Mouse (Mus musculus): ENCODE measurements around the gene Gimap8. TPM values are rescaled to one million over a fixed set of nuclear protein-coding genes. Genes with fewer than 3 reads are reported as not detected.
"Not testable (repeated sequence)": the region's sequence is repeated elsewhere in the genome, so short reads cannot be mapped to it uniquely, and the experiment has no call there.

The Gimap8 gene
- polyA plus RNA-seq (2021): 7.3 TPM

DNA sequence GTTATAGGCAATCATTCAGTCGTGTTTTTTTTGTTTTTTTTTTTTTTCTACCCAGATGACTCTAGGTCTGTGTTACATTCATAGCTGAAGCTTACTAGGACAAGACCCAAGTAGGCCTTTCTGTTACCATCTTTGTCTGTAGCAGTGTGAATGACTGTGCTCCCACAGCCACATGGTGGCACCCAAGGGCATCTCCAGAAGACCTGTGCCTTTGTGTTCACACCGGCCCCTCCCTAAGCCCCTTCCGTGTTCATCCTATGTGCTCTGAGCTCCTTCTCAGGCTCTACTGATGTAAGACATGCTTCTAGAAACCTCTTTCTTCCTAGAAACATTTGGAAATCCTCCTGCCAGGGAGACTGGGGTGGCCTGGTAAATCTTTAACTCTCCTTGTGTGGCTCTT, at the start of gene Gimap8:
Gimap8 (plus strand) TSS at position 240 of the 400 bp plus-strand sequence.
- in situ Hi-C loops (cut with MboI; ENCODE audit: low pct_unique_long_range_greater_than_20kb): loop anchor here (5.0 kb wide), 3 partner anchors 125 to 315 kb away; partner anchors contain the start of gene Gimap3
- DNase-seq (ENCODE audit: low read depth, low spot score): no peak
- peak; percentile 36 for ATAC-seq
- ChIA-PET CTCF (interaction anchor here (0.7 to 5.6 kb wide), 30 partner anchors 18 to 336 kb away, joined by 3 to 66 read pairs (median 4); partner anchors contain the start of genes Gimap3, Gimap4, Gm44965 and Repin1), POLR2A (interaction anchor here (0.6 to 1.0 kb wide), 2 partner anchors 33 to 78 kb away, joined by 4 read pairs; no protein-coding TSS in a partner anchor)
- TF ChIP-seq CTCF (IDR thresholded peaks at IDR 0.05): peak; percentile 77
- H3K27me3 ChIP-seq: no peaks in the 10 kb centered on the region

DNA sequence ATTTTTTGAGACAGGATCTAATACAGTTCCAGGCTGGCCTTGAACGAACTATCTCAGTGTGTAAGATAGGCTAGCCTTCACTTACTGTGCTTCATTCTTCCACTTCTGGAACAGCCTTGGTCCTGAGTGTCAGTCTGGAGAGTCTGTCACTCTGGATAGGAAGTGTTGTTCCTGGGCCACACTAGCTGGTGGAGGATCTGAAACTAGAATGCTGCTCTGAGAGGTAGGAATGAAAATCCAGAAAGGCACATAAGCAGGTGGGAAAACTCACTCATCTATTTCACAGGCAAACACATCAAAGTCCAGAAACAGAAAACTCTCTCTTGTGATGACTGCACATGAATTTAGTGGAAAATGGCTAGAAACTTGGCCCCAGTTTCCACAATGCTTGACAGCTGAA, 46.4 kb upstream of the Gimap8 start:
- H3K27me3 ChIP-seq: no peaks in the 10 kb centered on the region
- ChIA-PET POLR2A (interaction anchor here (0.5 to 3.2 kb wide), 4 partner anchors 27 to 157 kb away, joined by 3 to 13 read pairs (median 4); partner anchors contain the start of gene AI854703), CTCF (interaction anchor here (1.0 to 1.6 kb wide), 3 partner anchors 18 to 171 kb away, joined by 3 to 6 read pairs (median 3); partner anchors contain the start of gene Gimap8)
- ATAC-seq (no peak), DNase-seq (ENCODE audit: low read depth, low spot score) (no peak)
- in situ Hi-C loops (cut with MboI; ENCODE audit: low pct_unique_long_range_greater_than_20kb): no loop called here
- no peak for TF ChIP-seq CTCF (IDR thresholded peaks at IDR 0.05)

GRCm38 (mm10) chr6:48601271-48602079, 45.6 kb upstream of the Gimap8 start, which contains the start of gene Zfp775:
Gene Zfp775 (plus strand): TSS chr6:48602063.
- in situ Hi-C loops (cut with MboI; ENCODE audit: low pct_unique_long_range_greater_than_20kb): no loop called here
- ChIA-PET POLR2A (interaction anchor here (0.5 to 3.2 kb wide), 8 partner anchors 10 to 660 kb away, joined by 3 to 15 read pairs (median 4); partner anchors contain the start of gene AI854703), CTCF (interaction anchor here (0.9 to 1.6 kb wide), 6 partner anchors 8 to 170 kb away, joined by 3 to 6 read pairs (median 3); partner anchors contain the start of genes Gimap8, Gm44965 and Repin1)

GRCm38 (mm10) chr6:48602080-48602741, 44.8 kb upstream of the Gimap8 start:
- TF ChIP-seq CTCF (IDR thresholded peaks at IDR 0.05): no peak
- CTCF ChIA-PET: interaction anchor here (0.9 to 1.6 kb wide), 7 partner anchors 9 to 169 kb away, joined by 3 to 4 read pairs (median 3); partner anchors contain the start of genes Gimap8, Gm44965 and Repin1
- POLR2A ChIA-PET: interaction anchor here (0.7 to 3.2 kb wide), 5 partner anchors 9 to 209 kb away, joined by 3 to 15 read pairs (median 4); partner anchors contain the start of gene AI854703
- in situ Hi-C loops (cut with MboI; ENCODE audit: low pct_unique_long_range_greater_than_20kb): no loop called here
- DNase-seq (ENCODE audit: low read depth, low spot score) (no peak), ATAC-seq (peak; percentile 37)
- H3K27me3 ChIP-seq: no peaks in the 10 kb centered on the region

More at GRCm38 (mm10) chr6:48601271-48602079, 45.6 kb upstream of the Gimap8 start, which contains the start of gene Zfp775:
- ATAC-seq (peak; percentile 96), DNase-seq (ENCODE audit: low read depth, low spot score) (no peak)
- no peaks in the 10 kb centered on the region for H3K27me3 ChIP-seq
- no peak for TF ChIP-seq CTCF (IDR thresholded peaks at IDR 0.05)

DNA sequence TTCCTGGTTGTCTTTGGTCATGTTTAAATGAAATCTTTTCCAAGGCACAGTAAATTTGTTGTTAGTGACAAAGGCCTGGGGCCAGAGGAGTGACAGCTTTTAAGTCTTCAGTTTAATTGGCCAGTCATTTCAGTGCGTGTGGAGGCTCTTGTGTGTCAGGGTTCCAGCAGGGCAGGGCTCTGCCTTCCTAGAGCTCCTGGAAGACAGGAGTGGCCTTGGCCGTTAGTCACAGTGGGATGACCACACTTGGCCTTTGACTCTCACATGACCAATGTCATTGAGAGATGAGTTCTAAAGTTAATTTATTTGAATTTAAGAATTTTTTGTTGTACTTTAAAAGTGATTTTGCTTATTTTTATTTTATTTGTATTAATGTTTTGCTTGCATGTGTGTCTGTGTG, 38.9 kb upstream of the Gimap8 start:
- in situ Hi-C loops (cut with MboI; ENCODE audit: low pct_unique_long_range_greater_than_20kb): no loop called here
- no peak for DNase-seq (ENCODE audit: low read depth, low spot score)
- TF ChIP-seq CTCF (IDR thresholded peaks at IDR 0.05): no peak
- no peaks in the 10 kb centered on the region for H3K27me3 ChIP-seq
- CTCF ChIA-PET: no interaction called here
- POLR2A ChIA-PET: interaction anchor here (0.6 kb wide), 1 partner anchor 8 kb away, joined by 4 read pairs; no protein-coding TSS in a partner anchor
- ATAC-seq: no peak

DNA sequence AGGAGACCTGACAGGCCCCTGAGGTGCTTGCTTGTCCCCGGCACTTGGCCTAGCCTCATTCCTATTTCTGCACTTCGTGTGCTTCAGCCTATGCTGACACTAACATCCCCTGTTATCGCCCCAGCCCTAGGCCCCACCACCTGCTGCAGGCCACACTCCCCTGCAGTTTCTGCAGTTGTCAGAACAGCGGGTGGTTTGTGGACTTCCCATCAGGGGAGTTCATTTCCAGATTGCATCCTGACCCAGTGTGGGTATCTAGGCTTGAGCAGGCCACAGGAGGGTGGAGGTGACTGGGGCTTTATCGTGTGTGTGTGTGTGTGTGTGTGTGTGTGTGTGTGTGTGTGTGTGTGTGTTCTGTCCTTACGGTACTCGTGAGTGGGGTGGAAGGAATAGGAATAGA, 37.5 kb upstream of the Gimap8 start:
- TF ChIP-seq CTCF (IDR thresholded peaks at IDR 0.05): no peak
- in situ Hi-C loops (cut with MboI; ENCODE audit: low pct_unique_long_range_greater_than_20kb): no loop called here
- ATAC-seq (no peak), DNase-seq (ENCODE audit: low read depth, low spot score) (no peak)
- H3K27me3 ChIP-seq: no peaks in the 10 kb centered on the region
- ChIA-PET POLR2A (no interaction called here), CTCF (interaction anchor here (1.0 kb wide), 1 partner anchor 37 kb away, joined by 3 read pairs; the partner anchor contains the start of gene Gimap8)

GRCm38 (mm10) chr6:48610657-48611056, 36.4 kb upstream of the Gimap8 start:
- ATAC-seq (no peak), DNase-seq (ENCODE audit: low read depth, low spot score) (no peak)
- TF ChIP-seq CTCF (IDR thresholded peaks at IDR 0.05): no peak
- CTCF ChIA-PET: interaction anchor here (1.4 kb wide), 1 partner anchor 37 kb away, joined by 3 read pairs; the partner anchor contains the start of gene Gimap8
- POLR2A ChIA-PET: interaction anchor here (0.6 to 2.4 kb wide), 2 partner anchors 8 to 17 kb away, joined by 3 to 15 read pairs; partner anchors contain the start of genes Gm44965, Repin1 and Zfp775
- in situ Hi-C loops (cut with MboI; ENCODE audit: low pct_unique_long_range_greater_than_20kb): no loop called here
- H3K27me3 ChIP-seq: no peaks in the 10 kb centered on the region

GRCm38 (mm10) chr6:48613464-48613863, 33.6 kb upstream of the Gimap8 start:
- ChIA-PET CTCF (no interaction called here), POLR2A (interaction anchor here (2.5 kb wide), 1 partner anchor 13 kb away, joined by 8 read pairs; the partner anchor contains the start of gene AI854703)
- DNase-seq (ENCODE audit: low read depth, low spot score): no peak
- in situ Hi-C loops (cut with MboI; ENCODE audit: low pct_unique_long_range_greater_than_20kb): no loop called here
- no peaks in the 10 kb centered on the region for H3K27me3 ChIP-seq
- no peak for TF ChIP-seq CTCF (IDR thresholded peaks at IDR 0.05)
- no peak for ATAC-seq

- no peaks in the 10 kb centered on the region for H3K27me3 ChIP-seq
- no peak for ATAC-seq
- no peak for TF ChIP-seq CTCF (IDR thresholded peaks at IDR 0.05)
- POLR2A ChIA-PET: interaction anchor here (2.5 kb wide), 1 partner anchor 12 kb away, joined by 8 read pairs; the partner anchor contains the start of gene AI854703
- in situ Hi-C loops (cut with MboI; ENCODE audit: low pct_unique_long_range_greater_than_20kb): no loop called here
- CTCF ChIA-PET: no interaction called here
- DNase-seq (ENCODE audit: low read depth, low spot score): no peak
These were observed 32.3 kb upstream of the Gimap8 start for GRCm38 (mm10) chr6:48614756-48615155.

DNA sequence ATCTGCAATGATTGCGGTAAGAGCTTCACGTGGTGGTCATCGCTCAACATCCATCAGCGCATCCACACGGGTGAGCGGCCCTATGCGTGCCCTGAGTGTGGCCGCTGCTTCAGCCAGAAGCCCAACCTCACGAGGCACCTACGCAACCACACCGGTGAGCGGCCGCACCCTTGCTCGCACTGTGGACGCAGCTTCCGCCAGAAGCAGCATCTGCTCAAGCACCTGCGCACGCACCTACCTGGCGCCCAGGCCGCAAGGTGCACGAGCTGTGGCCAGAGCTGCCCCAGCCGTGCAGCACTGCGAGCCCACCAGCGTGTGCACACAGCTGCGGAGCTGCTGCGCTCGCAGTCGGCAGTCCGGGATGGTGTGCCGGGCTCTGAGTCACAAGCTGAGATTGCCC, 27.0 kb upstream of the Gimap8 start:
- in situ Hi-C loops (cut with MboI; ENCODE audit: low pct_unique_long_range_greater_than_20kb): no loop called here
- no peaks in the 10 kb centered on the region for H3K27me3 ChIP-seq
- no peak for TF ChIP-seq CTCF (IDR thresholded peaks at IDR 0.05)
- DNase-seq (ENCODE audit: low read depth, low spot score) (no peak), ATAC-seq (no peak)
- ChIA-PET CTCF (no interaction called here), POLR2A (interaction anchor here (1.1 kb wide), 1 partner anchor 17 kb away, joined by 3 read pairs; no protein-coding TSS in a partner anchor)

GRCm38 (mm10) chr6:48622186-48622843, 24.7 kb upstream of the Gimap8 start:
- DNase-seq (ENCODE audit: low read depth, low spot score); H3K27me3 ChIP-seq; in situ Hi-C loops (cut with MboI; ENCODE audit: low pct_unique_long_range_greater_than_20kb); CTCF ChIA-PET; ATAC-seq: not testable (repeated sequence)
- POLR2A ChIA-PET: interaction anchor here (0.7 kb wide), 1 partner anchor 26 kb away, joined by 3 read pairs; no protein-coding TSS in a partner anchor
